Mouse (Mus musculus) Patski (cell line): Measurements from ENCODE around the gene Slc19a3. TPM values are rescaled to one million over a fixed set of nuclear protein-coding genes. Genes with fewer than 3 reads are reported as not detected.
A peak's percentile ranks its signal among the peaks of the same experiment; 100 is the strongest.

Experiments
- ATAC-seq: fragments of 100-300 bp; one replicate; pipeline ENCODE4 v1.8.0; 2021
- CTCF ChIA-PET: fragments of 350-600 bp; sonication (Branson Sonifier 250); formaldehyde crosslinking; loops from one replicate; lab custom pipeline; 2022; ENCODE audit warnings: inconsistent platforms; lab: Charles Lee
- POLR2A ChIA-PET: fragments of 350-600 bp; sonication (Branson Sonifier 250); formaldehyde crosslinking; loops from one replicate; lab custom pipeline; 2022; ENCODE audit warnings: antibody characterized with exemption, inconsistent platforms; lab: Charles Lee
- DNase-seq: peaks from one replicate; pipeline ENCODE4 v3.0.0-alpha.2; 2011; ENCODE audit warnings: low read depth, low spot score
- H3K27me3 ChIP-seq: fragments of 371-371 bp; one replicate; pipeline ENCODE4 v1.5.1; 2021
- CTCF ChIP-seq: fragments of 100-300 bp; IDR thresholded peaks from one replicate; pipeline ENCODE4 v1.5.1; 2021
- in situ Hi-C: fragments of 300-500 bp; cut with MboI; formaldehyde crosslinking; loops from 3 replicates; pipeline ENCODE4 v1.11.1; 2018; ENCODE audit warnings: low pct_unique_long_range_greater_than_20kb, mixed read lengths
- polyA plus RNA-seq: library from polyadenylated mRNA; unstranded; gene quantifications from one replicate; pipeline ENCODE4 v1.2.3, GENCODE M21; 2021

The Slc19a3 gene
- polyA plus RNA-seq, 1 experiment from 2014 or later: 0.05 TPM

DNA sequence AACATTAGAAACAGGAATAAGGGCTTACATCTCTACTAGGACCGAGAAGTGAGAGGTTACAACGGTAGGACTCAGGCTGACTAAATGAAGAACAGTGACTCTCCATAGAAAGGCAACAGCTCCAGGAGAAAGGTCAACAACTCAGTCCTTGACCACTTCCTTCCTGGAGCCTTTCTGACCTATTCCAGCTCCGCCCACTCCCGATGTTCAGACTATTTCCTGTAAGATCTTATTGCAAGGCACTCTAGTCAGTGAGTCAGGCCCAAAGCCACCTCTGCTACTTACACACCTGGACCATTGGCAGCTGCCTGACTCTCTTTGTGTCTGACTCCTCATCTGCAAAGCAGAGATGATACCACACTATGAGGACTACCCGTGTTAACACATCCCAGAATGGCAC is 62.5 kb downstream of the Slc19a3 start:
- peak; percentile 38 for ATAC-seq
- POLR2A ChIA-PET: no interaction called here
- DNase-seq: no peak
- no peak for TF ChIP-seq CTCF
- H3K27me3 ChIP-seq: no peaks in the 10 kb centered on the region
- in situ Hi-C loops: loop anchor here (25.0 kb wide), 1 partner anchor 413 kb away; no protein-coding TSS in a partner anchor
- CTCF ChIA-PET: interaction anchor here (3.1 kb wide), 1 partner anchor 13 kb away, joined by 19 read pairs; no protein-coding TSS in a partner anchor

DNA sequence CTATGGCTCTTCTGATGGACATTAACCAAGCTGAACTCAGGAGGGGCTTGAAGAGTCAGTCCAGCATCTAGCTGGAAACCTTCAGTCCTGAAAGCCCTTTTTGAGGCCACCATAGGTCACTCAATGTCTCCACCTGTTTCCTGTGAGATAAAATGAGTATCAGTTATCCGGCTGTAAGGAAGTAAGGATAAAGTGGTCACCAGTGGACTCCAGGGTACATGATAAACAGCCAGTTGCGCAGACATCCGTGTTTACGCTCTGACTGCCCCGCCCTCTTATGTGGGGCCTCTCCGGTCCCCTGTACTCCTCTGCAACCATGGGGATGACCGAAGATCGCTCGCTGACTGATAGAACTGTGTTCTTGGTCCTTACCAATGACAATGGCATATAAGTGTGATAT is 63.9 kb downstream of the Slc19a3 start:
- POLR2A ChIA-PET: no interaction called here
- no peak for DNase-seq
- H3K27me3 ChIP-seq: no peaks in the 10 kb centered on the region
- in situ Hi-C loops: no loop called here
- no peak for TF ChIP-seq CTCF
- no peak for ATAC-seq
- CTCF ChIA-PET: interaction anchor here (0.9 to 3.1 kb wide), 3 partner anchors 14 to 187 kb away, joined by 3 to 19 read pairs (median 4); no protein-coding TSS in a partner anchor

DNA sequence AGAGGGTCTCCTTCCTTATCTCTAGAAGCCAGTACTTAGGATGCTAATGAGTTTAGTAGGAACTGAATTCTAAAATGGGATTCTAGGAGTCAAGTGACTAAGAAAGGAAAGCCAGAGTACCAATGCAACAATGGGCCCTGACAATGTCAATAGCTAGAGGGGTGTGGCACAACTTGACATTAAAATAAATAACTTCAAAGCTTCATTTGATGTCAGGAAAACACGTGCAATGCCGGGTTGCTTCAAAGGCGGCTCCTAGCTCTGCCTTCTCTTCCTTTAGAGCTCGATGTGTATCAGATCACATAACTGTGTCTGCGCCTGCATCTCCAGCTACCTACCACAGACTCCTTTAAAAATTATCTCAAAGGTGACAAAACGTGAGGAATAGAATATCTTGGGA is 64.3 kb downstream of the Slc19a3 start:
- ChIA-PET CTCF (interaction anchor here (0.9 to 3.1 kb wide), 2 partner anchors 14 to 182 kb away, joined by 3 to 19 read pairs; no protein-coding TSS in a partner anchor), POLR2A (interaction anchor here (0.5 kb wide), 1 partner anchor 131 kb away, joined by 4 read pairs; no protein-coding TSS in a partner anchor)
- in situ Hi-C loops: no loop called here
- no peak for TF ChIP-seq CTCF
- H3K27me3 ChIP-seq: no peaks in the 10 kb centered on the region
- ATAC-seq: no peak
- DNase-seq: no peak

DNA sequence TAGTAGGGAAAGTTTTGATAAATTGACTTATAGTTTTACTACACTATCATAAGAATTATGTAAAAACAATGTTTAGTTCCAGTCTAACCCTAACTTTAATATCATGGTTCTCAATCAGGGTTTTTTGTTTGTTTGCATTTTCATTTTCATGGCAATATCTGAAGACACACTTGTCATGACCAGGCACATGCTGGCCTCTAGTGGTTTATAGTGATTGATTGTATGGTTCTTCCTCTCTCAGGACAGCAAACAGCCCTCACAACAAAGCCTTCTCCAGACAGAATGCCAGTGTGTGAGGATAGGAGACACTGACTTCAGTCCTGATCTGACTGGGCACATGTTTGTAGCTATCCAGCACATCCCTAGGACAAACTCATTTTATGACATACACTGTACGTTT is 65.0 kb downstream of the Slc19a3 start:
- in situ Hi-C loops: no loop called here
- POLR2A ChIA-PET: interaction anchor here (0.5 kb wide), 1 partner anchor 132 kb away, joined by 4 read pairs; no protein-coding TSS in a partner anchor
- H3K27me3 ChIP-seq: no peaks in the 10 kb centered on the region
- peak; percentile 31 for TF ChIP-seq CTCF
- no peak for DNase-seq
- CTCF ChIA-PET: interaction anchor here (0.9 to 3.1 kb wide), 2 partner anchors 15 to 181 kb away, joined by 3 to 19 read pairs; no protein-coding TSS in a partner anchor
- ATAC-seq: no peak

DNA sequence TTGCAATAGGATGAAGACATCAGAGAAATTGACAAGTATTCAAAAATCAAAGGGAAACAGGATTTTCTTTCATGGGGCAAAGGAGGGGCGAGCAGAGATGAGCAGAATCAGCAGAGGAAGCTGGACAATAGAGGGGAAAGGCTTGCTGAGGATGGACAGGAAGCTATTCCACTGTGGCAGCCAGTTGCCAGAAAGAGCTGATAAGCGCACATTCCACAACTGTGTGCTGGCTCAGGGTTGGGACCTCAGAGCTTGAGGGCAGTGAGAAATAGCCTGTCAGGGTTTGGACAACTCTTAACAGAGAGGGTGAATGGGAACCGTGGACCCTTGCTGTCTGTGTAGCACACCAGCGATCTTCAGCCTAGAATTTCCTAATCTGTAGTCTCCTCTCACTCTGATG is 66.2 kb downstream of the Slc19a3 start:
- ChIA-PET CTCF (interaction anchor here (0.7 kb wide), 1 partner anchor 185 kb away, joined by 3 read pairs; no protein-coding TSS in a partner anchor), POLR2A (no interaction called here)
- in situ Hi-C loops: no loop called here
- no peak for DNase-seq
- TF ChIP-seq CTCF: no peak
- H3K27me3 ChIP-seq: peaks cover 7% of the 10 kb centered on the region
- ATAC-seq: peak; percentile 54

DNA sequence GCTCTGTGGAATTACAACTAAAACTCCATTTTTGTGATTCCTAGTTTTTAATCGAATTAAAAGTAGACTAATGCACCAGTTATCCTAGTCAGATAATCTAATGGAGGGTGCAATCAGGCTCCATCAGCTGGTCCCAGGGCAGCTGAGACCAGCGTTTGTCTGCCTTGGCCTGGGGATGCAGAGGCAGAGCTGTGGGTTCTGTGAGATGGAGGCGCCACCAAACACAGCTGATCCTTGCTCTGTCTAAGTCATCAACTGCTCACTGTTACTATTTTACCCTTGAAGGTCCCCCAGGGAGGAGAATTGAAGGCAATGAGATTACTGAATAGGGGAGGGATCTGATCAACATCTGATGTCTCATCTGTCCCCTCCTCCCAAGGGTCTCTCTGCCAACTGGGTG is 71.8 kb downstream of the Slc19a3 start:
- in situ Hi-C loops: no loop called here
- ChIA-PET CTCF (interaction anchor here (0.7 kb wide), 1 partner anchor 261 kb away, joined by 3 read pairs; no protein-coding TSS in a partner anchor), POLR2A (no interaction called here)
- peaks cover 8% of the 10 kb centered on the region for H3K27me3 ChIP-seq
- DNase-seq (no peak), ATAC-seq (no peak)
- no peak for TF ChIP-seq CTCF

Other genes starting within 250 kb of the Slc19a3 start
- gene Agfg1, start 199.0 kb downstream of the Slc19a3 start, polyA plus RNA-seq: 58.7 TPM
- gene A030005L19Rik, start 125.1 kb downstream of the Slc19a3 start, polyA plus RNA-seq: not detected
- not detected for gene A030014E15Rik, start 113.5 kb downstream of the Slc19a3 start, polyA plus RNA-seq
- gene Gm6217, start 107.0 kb downstream of the Slc19a3 start, polyA plus RNA-seq: not detected
- gene A030003K21Rik, start 95.1 kb downstream of the Slc19a3 start, polyA plus RNA-seq: not detected
- not detected for gene Gm7544, start 82.4 kb downstream of the Slc19a3 start, polyA plus RNA-seq
- not detected for gene Gm47955, start 78.2 kb downstream of the Slc19a3 start, polyA plus RNA-seq
- gene Gm47959, start 37.9 kb downstream of the Slc19a3 start, polyA plus RNA-seq: not detected
- gene Krtap28-10, start 4.0 kb upstream of the Slc19a3 start, polyA plus RNA-seq: not detected
- gene Gm47969, start 6.5 kb upstream of the Slc19a3 start, polyA plus RNA-seq: not detected
- not detected for gene A030005K14Rik, start 20.9 kb upstream of the Slc19a3 start, polyA plus RNA-seq
- gene Krtap28-13, start 22.5 kb upstream of the Slc19a3 start, polyA plus RNA-seq: not detected
- 2.6 TPM for gene Ccl20, start 78.3 kb upstream of the Slc19a3 start, polyA plus RNA-seq
- 0.27 TPM for gene Daw1, start 121.3 kb upstream of the Slc19a3 start, polyA plus RNA-seq